Mouse (Mus musculus): ENCODE measurements around the gene Gm17509. TPM values are rescaled to one million over a fixed set of nuclear protein-coding genes. Genes with fewer than 3 reads are reported as not detected.

The Gm17509 gene
- polyA plus RNA-seq (2015; fragmentation: Nextera tagmentation; extraction: Ambion mirVana) = not detected in 2 replicates

DNA sequence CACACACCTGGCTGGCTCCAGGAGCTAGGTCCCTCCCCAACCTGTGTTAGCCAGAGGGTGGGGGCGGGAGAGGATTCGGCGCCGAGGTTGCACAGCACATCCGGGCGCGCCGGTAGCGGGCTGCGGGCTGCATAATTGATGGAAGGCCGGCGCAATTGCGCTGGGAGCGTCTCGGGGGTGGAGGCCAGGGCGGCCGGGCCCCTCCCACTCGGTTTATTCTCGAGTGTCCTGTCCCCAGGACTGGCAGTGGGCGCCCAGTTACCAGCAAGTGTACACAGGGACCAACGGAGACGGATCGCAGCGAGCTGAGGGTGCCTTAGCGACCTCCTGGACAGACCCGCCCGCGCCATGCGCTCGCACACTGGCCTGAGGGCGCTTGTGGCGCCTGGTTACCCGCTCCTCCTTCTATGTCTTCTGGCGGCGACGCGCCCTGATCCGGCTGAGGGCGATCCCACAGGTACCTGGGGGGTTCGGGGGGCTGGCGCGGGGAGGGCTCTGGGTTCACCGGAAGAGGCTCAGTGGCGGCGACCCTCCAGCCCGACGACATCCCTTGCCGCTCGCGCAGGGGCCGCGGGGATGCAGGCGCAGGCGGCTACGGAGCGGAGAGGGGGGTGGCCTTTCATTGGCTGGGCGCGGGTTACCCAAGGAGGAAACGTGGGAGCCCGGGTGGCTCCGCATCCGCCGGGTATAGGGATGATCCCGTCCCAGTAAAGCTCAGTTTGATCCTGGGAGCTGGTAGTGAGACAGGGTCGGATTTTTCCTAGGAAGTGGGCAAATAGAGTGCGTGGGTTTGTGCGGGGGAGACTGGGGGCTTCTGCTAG, at the start of gene Gm17509:
Gm17509 (minus strand) TSS at position 575 of the 821 bp plus-strand sequence.
- Histone ChIP-seq H3K9ac (ENCODE audit: low read length) (peak within 1 kb of the TSS; percentile 66), H3K9me3 (ENCODE audit: control insufficient read depth, low read length) (no peaks in the 10 kb centered on the region), H3K4me3 (ENCODE audit: low read length) (peak within 1 kb of the TSS; percentile 68), H3K27ac (ENCODE audit: low read length) (no peak within 1 kb of the TSS), H3K27me3 (ENCODE audit: control insufficient read depth, insufficient read depth, low read depth, low read length) (peaks cover 20% of the 10 kb centered on the region), H3K4me1 (replicated peaks; ENCODE audit: control insufficient read depth, insufficient read depth, low read length) (peaks cover 11% of the 10 kb centered on the region), H3K4me2 (ENCODE audit: low read depth, low read length) (peak within 1 kb of the TSS; percentile 99), H3K36me3 (ENCODE audit: control insufficient read depth, insufficient read depth, low read length) (no peaks in the 10 kb centered on the region)
- under 1% methylated on average over 66 of the region's 67 CpGs for WGBS
- ATAC-seq (ENCODE audit: low read depth) = peak; percentile 79

DNA sequence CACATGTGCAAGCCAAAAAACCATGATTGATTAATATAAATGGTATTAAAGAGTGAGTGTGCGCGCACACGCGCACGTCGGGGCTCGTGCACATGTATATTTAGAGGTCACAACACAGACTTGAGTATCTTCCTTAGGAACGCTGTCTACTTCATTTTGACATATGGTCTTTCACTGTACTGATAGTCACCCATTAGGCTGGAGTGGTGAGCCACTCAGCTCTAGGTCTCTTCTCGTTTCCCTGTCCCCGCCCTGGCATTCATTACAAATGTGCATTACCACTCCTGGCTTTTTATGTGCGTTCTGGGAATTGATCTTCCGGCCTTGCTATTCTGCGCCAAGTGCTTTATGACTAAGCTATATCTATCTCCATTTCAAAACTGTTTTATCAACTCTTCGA, 47.1 kb upstream of the Gm17509 start:
- H3K4me2 ChIP-seq (ENCODE audit: low read depth, low read length) = no peak overlapping the region
- 92% methylated on average over 14 of the region's 14 CpGs for WGBS
- H3K9ac ChIP-seq (ENCODE audit: low read length) = no peak overlapping the region
- no peak overlapping the region for H3K27ac ChIP-seq (ENCODE audit: low read length)
- no peak for ATAC-seq (ENCODE audit: low read depth)
- no peaks in the 10 kb centered on the region for H3K9me3 ChIP-seq (ENCODE audit: control insufficient read depth, low read length)
- H3K4me1 ChIP-seq (replicated peaks; ENCODE audit: control insufficient read depth, insufficient read depth, low read length) = no peaks in the 10 kb centered on the region
- H3K27me3 ChIP-seq (ENCODE audit: control insufficient read depth, insufficient read depth, low read depth, low read length) = no peaks in the 10 kb centered on the region
- H3K4me3 ChIP-seq (ENCODE audit: low read length) = no peak overlapping the region
- no peaks in the 10 kb centered on the region for H3K36me3 ChIP-seq (ENCODE audit: control insufficient read depth, insufficient read depth, low read length)

DNA sequence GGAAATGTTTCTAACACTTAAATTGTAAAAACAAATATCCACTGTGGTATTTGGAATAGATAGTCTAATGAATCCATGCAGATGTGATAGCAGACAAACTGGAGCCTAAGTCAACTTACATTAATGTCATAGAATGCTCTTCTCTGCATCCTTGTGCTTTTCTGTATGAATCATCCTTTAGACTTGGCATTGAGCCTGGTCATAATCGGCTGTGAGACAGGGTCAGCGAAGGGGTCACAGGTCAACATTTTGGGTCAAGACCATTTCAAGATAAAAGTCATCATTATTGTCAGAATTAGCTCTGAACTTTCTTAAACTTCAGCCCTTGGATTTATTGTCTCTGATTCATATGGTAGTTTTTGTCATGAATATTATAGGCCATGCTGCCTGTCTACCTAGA, 45.3 kb upstream of the Gm17509 start:
- H3K4me2 ChIP-seq (ENCODE audit: low read depth, low read length) = no peak overlapping the region
- 39% methylated on average over 2 of the region's 2 CpGs for WGBS
- no peaks in the 10 kb centered on the region for H3K36me3 ChIP-seq (ENCODE audit: control insufficient read depth, insufficient read depth, low read length)
- H3K4me1 ChIP-seq (replicated peaks; ENCODE audit: control insufficient read depth, insufficient read depth, low read length) = no peaks in the 10 kb centered on the region
- H3K27ac ChIP-seq (ENCODE audit: low read length) = no peak overlapping the region
- ATAC-seq (ENCODE audit: low read depth) = no peak
- H3K9me3 ChIP-seq (ENCODE audit: control insufficient read depth, low read length) = no peaks in the 10 kb centered on the region
- H3K27me3 ChIP-seq (ENCODE audit: control insufficient read depth, insufficient read depth, low read depth, low read length) = no peaks in the 10 kb centered on the region
- H3K9ac ChIP-seq (ENCODE audit: low read length) = no peak overlapping the region
- H3K4me3 ChIP-seq (ENCODE audit: low read length) = no peak overlapping the region

DNA sequence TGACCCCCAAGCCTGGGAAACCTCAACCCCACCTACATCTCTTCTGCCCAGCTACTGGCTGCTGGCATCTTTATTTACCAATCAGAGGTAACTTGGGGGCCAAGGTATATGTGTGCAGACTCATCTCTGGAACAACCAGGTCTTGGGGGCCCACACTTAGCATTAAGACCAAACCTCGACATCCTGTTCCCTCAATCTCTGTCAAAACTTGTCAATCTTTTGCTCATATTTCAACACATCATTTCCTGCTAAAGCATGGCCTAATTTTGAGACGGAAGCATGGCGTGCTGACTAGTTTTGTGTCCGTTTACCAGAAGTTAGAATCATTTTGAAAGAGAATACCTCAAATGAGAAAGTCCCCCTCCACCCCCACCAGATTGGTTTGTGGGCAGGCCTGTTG, 39.8 kb upstream of the Gm17509 start:
- Histone ChIP-seq H3K9me3 (ENCODE audit: control insufficient read depth, low read length) (no peaks in the 10 kb centered on the region), H3K27ac (ENCODE audit: low read length) (no peak overlapping the region), H3K4me2 (ENCODE audit: low read depth, low read length) (no peak overlapping the region), H3K4me3 (ENCODE audit: low read length) (no peak overlapping the region), H3K27me3 (ENCODE audit: control insufficient read depth, insufficient read depth, low read depth, low read length) (no peaks in the 10 kb centered on the region), H3K36me3 (ENCODE audit: control insufficient read depth, insufficient read depth, low read length) (no peaks in the 10 kb centered on the region), H3K4me1 (replicated peaks; ENCODE audit: control insufficient read depth, insufficient read depth, low read length) (no peaks in the 10 kb centered on the region), H3K9ac (ENCODE audit: low read length) (no peak overlapping the region)
- 80% methylated on average over 4 of the region's 4 CpGs for WGBS
- ATAC-seq (ENCODE audit: low read depth) = no peak

DNA sequence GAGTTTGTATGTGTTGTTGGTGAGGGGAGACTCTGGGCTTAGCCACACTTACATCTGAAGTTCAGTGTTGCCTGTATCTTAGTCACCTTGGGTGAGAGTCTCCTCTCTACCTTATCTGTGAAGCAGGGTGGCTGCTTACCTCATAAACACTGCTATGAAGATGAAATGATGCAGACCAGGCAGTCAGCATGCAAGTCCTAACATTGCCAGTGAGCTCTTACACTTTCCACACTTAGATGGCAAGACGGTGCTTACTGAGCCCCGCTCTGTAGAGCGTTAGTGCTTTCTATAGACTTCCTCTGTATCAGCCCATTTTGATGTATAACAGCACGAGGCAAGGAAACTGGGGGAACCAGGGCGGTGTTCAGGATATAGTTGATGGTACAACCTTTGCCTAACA, 21.7 kb upstream of the Gm17509 start:
- 82% methylated on average over 5 of the region's 5 CpGs for WGBS
- no peak for ATAC-seq (ENCODE audit: low read depth)

DNA sequence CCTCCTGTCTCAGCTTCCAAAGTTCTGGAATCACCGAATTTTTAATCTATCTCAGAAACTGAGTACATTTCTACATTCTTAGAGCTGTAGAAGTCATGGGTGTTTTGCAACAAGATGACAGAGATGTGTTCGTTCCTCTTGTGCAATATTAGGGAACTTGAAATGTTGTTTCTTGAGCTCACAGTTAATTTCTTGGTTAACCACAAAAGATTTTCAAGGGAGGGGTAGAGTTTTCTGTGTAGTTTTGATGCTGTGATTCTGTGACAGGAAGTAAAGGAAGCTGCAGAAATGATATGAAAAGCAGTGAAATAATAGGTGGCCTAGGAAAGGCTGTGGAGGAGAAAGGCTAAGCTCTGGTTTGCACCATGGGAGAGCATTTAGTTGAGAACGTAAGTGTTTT, 21.2 kb upstream of the Gm17509 start:
- Histone ChIP-seq H3K4me2 (ENCODE audit: low read depth, low read length) (no peak overlapping the region), H3K9me3 (ENCODE audit: control insufficient read depth, low read length) (no peaks in the 10 kb centered on the region), H3K4me3 (ENCODE audit: low read length) (no peak overlapping the region), H3K36me3 (ENCODE audit: control insufficient read depth, insufficient read depth, low read length) (no peaks in the 10 kb centered on the region), H3K27ac (ENCODE audit: low read length) (no peak overlapping the region), H3K9ac (ENCODE audit: low read length) (no peak overlapping the region), H3K4me1 (replicated peaks; ENCODE audit: control insufficient read depth, insufficient read depth, low read length) (no peaks in the 10 kb centered on the region), H3K27me3 (ENCODE audit: control insufficient read depth, insufficient read depth, low read depth, low read length) (no peaks in the 10 kb centered on the region)
- WGBS = 73% methylated on average over 3 of the region's 3 CpGs
- ATAC-seq (ENCODE audit: low read depth) = no peak

More for the DNA sequence above, 21.7 kb upstream of the Gm17509 start:
- Histone ChIP-seq H3K36me3 (ENCODE audit: control insufficient read depth, insufficient read depth, low read length) (no peaks in the 10 kb centered on the region), H3K9ac (ENCODE audit: low read length) (no peak overlapping the region), H3K27ac (ENCODE audit: low read length) (no peak overlapping the region), H3K9me3 (ENCODE audit: control insufficient read depth, low read length) (no peaks in the 10 kb centered on the region), H3K4me3 (ENCODE audit: low read length) (no peak overlapping the region), H3K27me3 (ENCODE audit: control insufficient read depth, insufficient read depth, low read depth, low read length) (no peaks in the 10 kb centered on the region), H3K4me2 (ENCODE audit: low read depth, low read length) (no peak overlapping the region), H3K4me1 (replicated peaks; ENCODE audit: control insufficient read depth, insufficient read depth, low read length) (no peaks in the 10 kb centered on the region)

DNA sequence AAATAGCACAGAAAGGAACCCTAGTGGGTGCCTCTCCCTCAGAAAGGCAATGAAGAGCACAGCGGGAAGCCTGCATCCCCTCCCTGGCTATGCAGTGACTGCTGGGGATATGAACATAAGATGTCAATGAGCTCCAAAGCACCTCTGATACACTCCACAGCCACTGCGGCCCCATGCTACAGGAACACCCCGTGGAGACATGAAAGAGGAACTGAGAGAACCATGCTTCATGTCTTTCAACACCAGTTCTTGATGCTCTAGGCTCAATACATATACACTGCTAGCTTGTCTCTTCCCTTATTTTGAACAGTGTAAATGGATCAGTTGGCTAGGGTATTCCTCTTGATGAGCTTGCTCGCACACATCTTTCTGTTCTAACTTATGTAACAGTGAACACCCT, 16.2 kb upstream of the Gm17509 start:
- Histone ChIP-seq H3K27me3 (ENCODE audit: control insufficient read depth, insufficient read depth, low read depth, low read length) (no peaks in the 10 kb centered on the region), H3K9ac (ENCODE audit: low read length) (no peak overlapping the region), H3K27ac (ENCODE audit: low read length) (no peak overlapping the region), H3K9me3 (ENCODE audit: control insufficient read depth, low read length) (no peaks in the 10 kb centered on the region), H3K36me3 (ENCODE audit: control insufficient read depth, insufficient read depth, low read length) (no peaks in the 10 kb centered on the region), H3K4me2 (ENCODE audit: low read depth, low read length) (no peak overlapping the region), H3K4me3 (ENCODE audit: low read length) (no peak overlapping the region), H3K4me1 (replicated peaks; ENCODE audit: control insufficient read depth, insufficient read depth, low read length) (no peaks in the 10 kb centered on the region; the same call in 1 of the 2 replicates)
- WGBS = 80% methylated on average over 4 of the region's 4 CpGs
- no peak for ATAC-seq (ENCODE audit: low read depth)

DNA sequence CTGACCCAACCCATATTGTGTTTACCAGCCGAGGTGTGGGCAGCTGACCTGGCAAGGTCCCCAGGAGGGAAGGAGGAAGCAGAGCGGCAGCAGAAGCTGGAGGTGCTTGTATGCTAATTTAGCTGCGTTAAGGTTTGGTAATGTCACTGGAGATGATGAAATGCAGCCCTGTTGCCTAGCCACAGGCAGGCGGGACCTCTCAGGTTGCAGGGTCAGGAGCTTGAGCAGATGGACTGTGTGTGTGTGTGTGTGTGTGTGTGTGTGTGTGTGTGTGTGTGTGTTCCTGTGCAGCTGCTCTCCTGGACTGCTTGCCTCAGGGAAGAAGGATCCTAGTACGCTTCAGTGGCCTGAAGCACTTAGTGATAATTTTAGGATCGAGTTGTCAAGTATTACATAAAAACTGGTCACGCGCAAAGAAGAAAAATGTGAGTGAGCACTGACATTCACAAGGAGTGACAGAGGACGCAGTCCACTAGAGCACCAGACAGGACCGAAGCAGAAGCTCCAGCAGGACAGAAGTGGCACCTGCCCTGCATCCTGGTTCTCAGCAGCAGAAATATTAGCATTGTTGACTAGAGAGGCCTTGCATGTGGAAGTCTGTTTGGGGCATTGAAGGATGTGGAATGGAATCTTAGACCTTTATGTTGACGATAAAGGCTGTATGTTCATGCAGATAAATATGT, 14.8 kb upstream of the Gm17509 start:
- WGBS = 37% methylated on average over 11 of the region's 11 CpGs
- ATAC-seq (ENCODE audit: low read depth) = peak; percentile 78

DNA sequence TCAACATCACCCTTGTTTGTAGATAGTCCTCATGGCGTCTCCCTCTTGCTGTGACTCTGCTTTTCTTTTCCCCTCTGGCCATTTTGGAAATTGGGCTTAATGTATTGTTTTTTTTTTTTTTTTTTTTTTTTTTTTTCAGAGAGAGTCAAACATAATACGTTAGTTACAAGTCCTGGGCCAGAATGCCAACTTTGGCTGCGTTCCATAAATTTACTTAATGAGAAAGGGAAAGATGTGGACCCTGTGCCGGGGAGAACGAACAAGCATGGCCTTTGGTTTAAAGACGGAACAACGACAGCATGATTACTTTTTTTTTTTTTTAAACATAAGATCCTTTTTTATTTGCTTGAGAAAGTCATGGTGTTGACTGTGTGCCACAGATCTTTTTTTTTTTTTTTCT, 13.6 kb upstream of the Gm17509 start:
- no peaks in the 10 kb centered on the region for H3K27me3 ChIP-seq (ENCODE audit: control insufficient read depth, insufficient read depth, low read depth, low read length)
- no peaks in the 10 kb centered on the region for H3K36me3 ChIP-seq (ENCODE audit: control insufficient read depth, insufficient read depth, low read length)
- no peak overlapping the region for H3K9ac ChIP-seq (ENCODE audit: low read length)
- no peaks in the 10 kb centered on the region; the same call in 1 of the 2 replicates for H3K4me1 ChIP-seq (replicated peaks; ENCODE audit: control insufficient read depth, insufficient read depth, low read length)
- no peak overlapping the region for H3K4me3 ChIP-seq (ENCODE audit: low read length)
- H3K4me2 ChIP-seq (ENCODE audit: low read depth, low read length) = no peak overlapping the region
- H3K27ac ChIP-seq (ENCODE audit: low read length) = no peak overlapping the region
- H3K9me3 ChIP-seq (ENCODE audit: control insufficient read depth, low read length) = no peaks in the 10 kb centered on the region
- 66% methylated on average over 7 of the region's 7 CpGs for WGBS
- ATAC-seq (ENCODE audit: low read depth) = no peak

More for the DNA sequence above, 14.8 kb upstream of the Gm17509 start:
- Histone ChIP-seq H3K27ac (ENCODE audit: low read length) (no peak overlapping the region), H3K9ac (ENCODE audit: low read length) (no peak overlapping the region), H3K27me3 (ENCODE audit: control insufficient read depth, insufficient read depth, low read depth, low read length) (no peaks in the 10 kb centered on the region), H3K4me3 (ENCODE audit: low read length) (no peak overlapping the region), H3K36me3 (ENCODE audit: control insufficient read depth, insufficient read depth, low read length) (no peaks in the 10 kb centered on the region), H3K4me1 (replicated peaks; ENCODE audit: control insufficient read depth, insufficient read depth, low read length) (no peaks in the 10 kb centered on the region; the same call in 1 of the 2 replicates), H3K4me2 (ENCODE audit: low read depth, low read length) (no peak overlapping the region), H3K9me3 (ENCODE audit: control insufficient read depth, low read length) (no peaks in the 10 kb centered on the region)

Measured in lung, embryonic 16.5 days (tissue).